Mouse (Mus musculus) kidney, adult 2 months (tissue): ENCODE measurements around the gene 1700020D05Rik. TPM values are rescaled to one million over a fixed set of nuclear protein-coding genes. Genes with fewer than 3 reads are reported as not detected.
A peak's percentile ranks its signal among the peaks of the same experiment; 100 is the strongest.
"Not testable (repeated sequence)": the region's sequence is repeated elsewhere in the genome, so short reads cannot be mapped to it uniquely, and the experiment has no call there.

ENCODE experiments used
- DNase-seq: peaks from one replicate; pipeline ENCODE4 v3.0.0; 2021
- H3K27ac ChIP-seq: fragments of 200-500 bp; 2 replicates; pipeline ENCODE4 v1.5.1; 2012; ENCODE audit warnings: low read depth, low read length, control low read depth, inconsistent platforms; ENCODE audit not compliant: insufficient read depth
- H3K27me3 ChIP-seq: fragments of 200-500 bp; replicated peaks from 2 replicates; pipeline ENCODE4 v1.6.1; 2012; ENCODE audit warnings: mild to moderate bottlenecking, moderate library complexity, low read length, inconsistent platforms; ENCODE audit not compliant: control insufficient read depth, insufficient read depth
- H3K36me3 ChIP-seq: fragments of 200-500 bp; 2 replicates; pipeline ENCODE4 v1.6.1; 2012; ENCODE audit warnings: mild to moderate bottlenecking, moderate library complexity, low read length, inconsistent platforms; ENCODE audit not compliant: control insufficient read depth, insufficient read depth
- H3K4me1 ChIP-seq: fragments of 200-500 bp; 2 replicates; pipeline ENCODE4 v1.6.1; 2011; ENCODE audit warnings: low read length; ENCODE audit not compliant: control insufficient read depth, insufficient read depth
- H3K4me3 ChIP-seq: fragments of 200-500 bp; 2 replicates; pipeline ENCODE4 v1.5.1; 2011; ENCODE audit warnings: mild to moderate bottlenecking, low read depth, low read length, control low read depth; ENCODE audit not compliant: insufficient read depth
- CTCF ChIP-seq: fragments of 200-500 bp; conservative IDR thresholded peaks from 2 replicates; pipeline ENCODE4 v1.5.1; 2011; ENCODE audit warnings: low read depth, mild to moderate bottlenecking, control low read depth, low read length, moderate library complexity, mixed read lengths; ENCODE audit not compliant: insufficient read depth, insufficient read length
- POLR2A ChIP-seq: fragments of 200-500 bp; IDR thresholded peaks from one replicate; pipeline ENCODE4 v1.6.1; 2011; ENCODE audit warnings: low read depth, low read length, control low read depth
- WGBS: fragments of 180-500 bp; shearing (Covaris S2); methylation state at CpG from one replicate; pipeline ENCODE4 v1.1.7; 2018; 5-methylcytosine and 5-hydroxymethylcytosine counted together
- polyA plus RNA-seq: library from polyadenylated mRNA; depleted of rRNA; stranded (reverse); fragments of >200 nt; gene quantifications from 2 replicates; pipeline ENCODE4 v1.2.3, GENCODE M21; 2012

1700020D05Rik gene
- polyA plus RNA-seq, 1 experiment: 0.69 TPM

GRCm38 (mm10) chr19:5494314-5494713 lies 9.3 kb downstream of the 1700020D05Rik start:
- DNase-seq: peak; percentile 70
- H3K27ac ChIP-seq: no peak overlapping the region
- TF ChIP-seq POLR2A (no peak), CTCF (no peak)
- peaks cover 5% of the 10 kb centered on the region; the same call in 1 of the 2 replicates for H3K4me1 ChIP-seq
- no peak overlapping the region for H3K4me3 ChIP-seq
- H3K27me3 ChIP-seq: no peaks in the 10 kb centered on the region
- peaks cover 2% of the 10 kb centered on the region; the same call in 1 of the 2 replicates for H3K36me3 ChIP-seq
- WGBS: 62% methylated on average over 3 of the region's 3 CpGs

DNA sequence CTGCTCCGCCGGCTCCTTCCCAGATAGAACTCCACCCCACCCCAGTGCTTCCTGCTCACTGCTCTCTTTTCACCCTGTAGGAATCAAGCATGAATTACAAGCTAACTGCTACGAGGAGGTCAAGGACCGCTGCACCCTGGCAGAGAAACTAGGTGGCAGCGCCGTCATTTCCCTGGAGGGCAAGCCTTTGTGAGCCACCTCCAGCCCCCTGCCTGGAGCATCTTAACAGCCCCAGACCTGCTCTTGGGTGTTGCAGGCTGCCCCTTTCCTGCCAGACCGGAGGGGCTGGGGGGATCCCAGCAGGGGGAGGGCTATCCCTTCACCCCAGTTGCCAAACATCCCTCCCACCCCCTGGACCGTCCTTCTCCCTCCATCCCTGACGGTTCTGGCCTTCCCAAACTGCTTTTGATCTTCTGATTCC lies 10.3 kb downstream of the 1700020D05Rik start:
- peak; percentile 48 for DNase-seq
- not testable (repeated sequence) for H3K4me1 ChIP-seq, H3K36me3 ChIP-seq, H3K27me3 ChIP-seq, H3K4me3 ChIP-seq, H3K27ac ChIP-seq
- WGBS: 28% methylated on average over 9 of the region's 9 CpGs

GRCm38 (mm10) chr19:5492641-5493040 lies 10.9 kb downstream of the 1700020D05Rik start:
- no peak overlapping the region for H3K4me3 ChIP-seq
- H3K27ac ChIP-seq: no peak overlapping the region
- 65% methylated on average over 4 of the region's 4 CpGs for WGBS
- H3K4me1 ChIP-seq: peaks cover 10% of the 10 kb centered on the region; the same call in 1 of the 2 replicates
- no peak for DNase-seq
- H3K36me3 ChIP-seq: peaks cover 2% of the 10 kb centered on the region; the same call in 1 of the 2 replicates
- TF ChIP-seq POLR2A (no peak), CTCF (no peak)
- no peaks in the 10 kb centered on the region for H3K27me3 ChIP-seq

- no peaks in the 10 kb centered on the region for H3K27me3 ChIP-seq
- H3K4me3 ChIP-seq: peak overlapping the region; percentile 93
- DNase-seq: peak; percentile 94
- peaks cover 10% of the 10 kb centered on the region; the same call in 1 of the 2 replicates for H3K4me1 ChIP-seq
- H3K27ac ChIP-seq: peak overlapping the region; percentile 95
- TF ChIP-seq CTCF: no peak
- TF ChIP-seq POLR2A: peak; percentile 55
- WGBS: under 1% methylated on average over 59 of the region's 59 CpGs
- H3K36me3 ChIP-seq: peaks cover 2% of the 10 kb centered on the region; the same call in 1 of the 2 replicates
These were observed 12.5 kb downstream of the 1700020D05Rik start for GRCm38 (mm10) chr19:5490898-5491708.

- Histone ChIP-seq H3K27ac (peak within 1 kb of the TSS; percentile 98), H3K4me1 (peaks cover 10% of the 10 kb centered on the region; the same call in 1 of the 2 replicates), H3K27me3 (no peaks in the 10 kb centered on the region), H3K36me3 (peaks cover 2% of the 10 kb centered on the region; the same call in 1 of the 2 replicates), H3K4me3 (peak within 1 kb of the TSS; percentile 93)
- DNase-seq: peak; percentile 98
- under 1% methylated on average over 62 of the region's 62 CpGs for WGBS
- TF ChIP-seq POLR2A: peak; percentile 93
- no peak for TF ChIP-seq CTCF
These were observed 13.2 kb downstream of the 1700020D05Rik start, which contains the start of gene Cfl1 for GRCm38 (mm10) chr19:5490313-5490897. Gene Cfl1 (plus strand): TSS chr19:5490455.

- H3K4me3 ChIP-seq, H3K4me1 ChIP-seq, H3K36me3 ChIP-seq, H3K27me3 ChIP-seq, DNase-seq: not testable (repeated sequence)
- WGBS: 28% methylated on average over 10 of the region's 10 CpGs
- peak overlapping the region; percentile 41 for H3K27ac ChIP-seq
These were observed 13.9 kb downstream of the 1700020D05Rik start for GRCm38 (mm10) chr19:5489721-5490120.

GRCm38 (mm10) chr19:5488878-5489571 lies 14.6 kb downstream of the 1700020D05Rik start:
- TF ChIP-seq CTCF (no peak), POLR2A (peak; percentile 87)
- peak; percentile 99 for DNase-seq
- Histone ChIP-seq H3K36me3 (peaks cover 2% of the 10 kb centered on the region; the same call in 1 of the 2 replicates), H3K27me3 (no peaks in the 10 kb centered on the region), H3K4me3 (peak overlapping the region; percentile 58), H3K4me1 (peaks cover 7% of the 10 kb centered on the region; the same call in 1 of the 2 replicates), H3K27ac (peak overlapping the region; percentile 98)
- under 1% methylated on average over 26 of the region's 26 CpGs for whole genome bisulfite sequencing
